Comparison of ENCODE assay signal across 8 mouse cellular contexts in the genomic region with DNA sequence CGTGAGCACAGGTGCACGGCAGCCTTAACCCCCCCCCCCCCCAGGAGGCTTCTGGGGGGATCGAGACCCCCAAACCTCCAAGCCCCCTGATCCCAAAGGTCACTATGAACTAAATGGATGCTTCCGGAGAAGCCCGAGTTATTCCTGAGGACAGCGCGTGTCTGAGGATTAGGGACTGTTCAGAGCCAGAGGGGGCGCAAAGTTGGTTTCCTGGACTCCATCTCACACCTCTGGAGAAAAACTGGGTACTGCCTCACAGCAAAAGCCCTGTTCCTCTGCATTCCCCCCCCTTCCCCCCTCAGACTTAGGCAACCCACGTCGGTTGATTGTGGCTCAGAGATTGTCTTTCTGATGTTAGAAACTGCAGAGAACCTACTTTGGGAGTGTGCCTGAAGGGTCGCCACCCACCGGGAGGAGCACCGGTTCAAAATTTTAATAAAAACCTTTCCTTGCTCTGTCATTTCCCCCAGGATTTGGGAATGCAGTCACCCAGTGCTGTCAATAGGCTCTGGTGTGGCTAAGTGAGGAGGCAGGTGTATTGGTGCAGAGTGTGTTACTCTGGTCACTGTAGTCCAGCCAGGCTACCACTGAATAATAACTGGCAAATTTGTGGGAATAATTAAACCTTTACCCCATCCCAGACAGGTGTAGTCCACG. TPM values are rescaled to one million over a fixed set of nuclear protein-coding genes. Genes with fewer than 3 reads are reported as not detected.
DNase-seq lines count a peak whose midpoint lies in the region; ATAC-seq and TF ChIP-seq lines count a peak whose summit lies in the region.

No protein-coding gene starts in this region.

- no peaks in the 10 kb centered on the region for H3K36me3 ChIP-seq in liver, adult 2 months (ENCODE audit: control insufficient read depth, insufficient read depth, low read length)
- H3K36me3 ChIP-seq in embryonic facial prominence, embryonic 10.5 days (replicated peaks): no peaks in the 10 kb centered on the region
- no peaks in the 10 kb centered on the region for H3K36me3 ChIP-seq in hindbrain, embryonic 15.5 days
- H3K36me3 ChIP-seq in midbrain, embryonic 14.5 days (ENCODE audit: control insufficient read depth, insufficient read depth, low read length): no peaks in the 10 kb centered on the region

- peaks cover 12% of the 10 kb centered on the region for H3K79me2 ChIP-seq in liver, adult 2 months (ENCODE audit: control insufficient read depth, insufficient read depth, low read length)

- no peak for TF ChIP-seq POLR2A in liver, adult 2 months (IDR thresholded peaks at IDR 0.05; ENCODE audit: extremely low read depth, insufficient read depth, low read length)

- H3K9ac ChIP-seq in liver, adult 2 months (ENCODE audit: low read depth, low read length): no peak overlapping the region
- peak overlapping the region; percentile 71 for H3K9ac ChIP-seq in hindbrain, embryonic 15.5 days
- H3K9ac ChIP-seq in midbrain, embryonic 14.5 days (replicated peaks; ENCODE audit: low read length): peak overlapping the region; percentile 79

- 20% methylated on average over 14 of the region's 14 CpGs for WGBS in liver, adult 2 months
- 11% methylated on average over 14 of the region's 14 CpGs for WGBS in embryonic facial prominence, embryonic 10.5 days
- 9% methylated on average over 14 of the region's 14 CpGs for WGBS in hindbrain, embryonic 15.5 days
- 13% methylated on average over 13 of the region's 14 CpGs for WGBS in midbrain, embryonic 14.5 days

- H3K9me3 ChIP-seq in embryonic facial prominence, embryonic 10.5 days: no peaks in the 10 kb centered on the region
- H3K9me3 ChIP-seq in hindbrain, embryonic 15.5 days: no peaks in the 10 kb centered on the region
- no peaks in the 10 kb centered on the region for H3K9me3 ChIP-seq in midbrain, embryonic 14.5 days (ENCODE audit: control insufficient read depth, low read length)

- ATAC-seq in hindbrain, embryonic 15.5 days (ENCODE audit: low FRiP score, low read depth): peak; percentile 38; the same call in 1 of the 2 replicates
- ATAC-seq in midbrain, embryonic 14.5 days (ENCODE audit: low FRiP score, low TSS enrichment): peak; percentile 56; the same call in 1 of the 2 replicates

- H3K27me3 ChIP-seq in liver, adult 2 months (ENCODE audit: control insufficient read depth, insufficient read depth, low read length): no peaks in the 10 kb centered on the region
- H3K27me3 ChIP-seq in embryonic facial prominence, embryonic 10.5 days (replicated peaks; ENCODE audit: low read depth, poor library complexity, severe bottlenecking): peaks cover 61% of the 10 kb centered on the region
- H3K27me3 ChIP-seq in hindbrain, embryonic 15.5 days: peaks cover 11% of the 10 kb centered on the region; the same call in 1 of the 2 replicates
- H3K27me3 ChIP-seq in midbrain, embryonic 14.5 days (ENCODE audit: control insufficient read depth, insufficient read depth, low read length): peaks cover 15% of the 10 kb centered on the region

- H3K4me1 ChIP-seq in liver, adult 2 months (ENCODE audit: control insufficient read depth, insufficient read depth, low read length): peaks cover 12% of the 10 kb centered on the region
- peaks cover 60% of the 10 kb centered on the region for H3K4me1 ChIP-seq in embryonic facial prominence, embryonic 10.5 days
- H3K4me1 ChIP-seq in hindbrain, embryonic 15.5 days (replicated peaks): peaks cover 21% of the 10 kb centered on the region
- H3K4me1 ChIP-seq in midbrain, embryonic 14.5 days (ENCODE audit: control insufficient read depth, insufficient read depth, low read length): 0 out of 2 replicates have a peak, but pooled peaks cover 6% of the 10 kb centered on the region

- H3K27ac ChIP-seq in liver, adult 2 months (replicated peaks; ENCODE audit: insufficient read depth, low read depth, low read length): no peak overlapping the region
- peak overlapping the region; percentile 99 for H3K27ac ChIP-seq in embryonic facial prominence, embryonic 10.5 days (replicated peaks)
- H3K27ac ChIP-seq in hindbrain, embryonic 15.5 days (replicated peaks): peak overlapping the region; percentile 93
- H3K27ac ChIP-seq in midbrain, embryonic 14.5 days (replicated peaks; ENCODE audit: low read depth, low read length): peak overlapping the region; percentile 85

- no peak for TF ChIP-seq CTCF in liver, adult 2 months (IDR thresholded peaks at IDR 0.05; ENCODE audit: low read depth, low read length)

- H3K4me2 ChIP-seq in hindbrain, embryonic 15.5 days: peak overlapping the region; percentile 77
- H3K4me2 ChIP-seq in midbrain, embryonic 14.5 days (ENCODE audit: low read length): peak overlapping the region; percentile 74

- H3K4me3 ChIP-seq in liver, adult 2 months (ENCODE audit: insufficient read depth, low read depth, low read length): peak overlapping the region; percentile 96; the same call in 1 of the 2 replicates
- H3K4me3 ChIP-seq in embryonic facial prominence, embryonic 10.5 days: peak overlapping the region; percentile 88
- H3K4me3 ChIP-seq in hindbrain, embryonic 15.5 days: peak overlapping the region; percentile 57
- peak overlapping the region; percentile 82 for H3K4me3 ChIP-seq in midbrain, embryonic 14.5 days (replicated peaks; ENCODE audit: low read depth, low read length)

- no peak for DNase-seq in liver, adult 2 months (ENCODE audit: extremely low read depth, low read depth, low spot score)
- DNase-seq in liver: no peak
- DNase-seq in embryonic facial prominence, embryonic 10.5 days (ENCODE audit: low spot score): no peak
- no peak for DNase-seq in midbrain, embryonic 14.5 days
- no peak for DNase-seq in right cerebral cortex, postnatal 10 days (ENCODE audit: low spot score in 2 of 2)
- no peak for DNase-seq in testis, postnatal 10 days (ENCODE audit: low spot score)
- no peak for DNase-seq in c-Kit-positive CD71-positive TER-119-positive erythroid progenitor cells, embryonic 14.5 days (ENCODE audit: low spot score)

RNA-seq across cellular contexts. Expression of a gene that starts 0.8 kb away (rescaled TPM):
- 1.4 and 1.5 TPM in 2 replicates for total RNA-seq in liver, adult 2 months (2014; rRNA removed)
- 1.9 and 2.2 TPM in 2 replicates for polyA plus RNA-seq in liver, adult 2 months (2012; rRNA removed)
- 3.8 TPM in 2 replicates for polyA plus RNA-seq in embryonic facial prominence, embryonic 10.5 days (2016; fragmentation: Nextera tagmentation; extraction: Ambion mirVana)
- 5.6 and 5.8 TPM in 2 replicates for polyA plus RNA-seq in hindbrain, embryonic 15.5 days (2015; fragmentation: Nextera tagmentation; extraction: Ambion mirVana)
- 2.8 and 3.1 TPM in 2 replicates for polyA plus RNA-seq in midbrain, embryonic 14.5 days (2014; fragmentation: Nextera tagmentation; extraction: Ambion mirVana)

RNA-seq across cellular contexts. Expression of a gene that starts 1.0 kb away (rescaled TPM):
- total RNA-seq in liver, adult 2 months (2014; rRNA removed): 8.1 and 9.9 TPM in 2 replicates
- 8.5 and 9.1 TPM in 2 replicates for polyA plus RNA-seq in liver, adult 2 months (2012; rRNA removed)
- 1.5 and 1.6 TPM in 2 replicates for polyA plus RNA-seq in embryonic facial prominence, embryonic 10.5 days (2016; fragmentation: Nextera tagmentation; extraction: Ambion mirVana)
- polyA plus RNA-seq in hindbrain, embryonic 15.5 days (2015; fragmentation: Nextera tagmentation; extraction: Ambion mirVana): 5.5 and 7.1 TPM in 2 replicates
- 1.3 and 2.7 TPM in 2 replicates for polyA plus RNA-seq in midbrain, embryonic 14.5 days (2014; fragmentation: Nextera tagmentation; extraction: Ambion mirVana)

RNA-seq across cellular contexts. Expression of a gene that starts 48.5 kb away (rescaled TPM):
- 10.8 and 16.0 TPM in 2 replicates for total RNA-seq in liver, adult 2 months (2014; rRNA removed)
- 13.3 and 14.8 TPM in 2 replicates for polyA plus RNA-seq in liver, adult 2 months (2012; rRNA removed)
- 34.5 and 41.6 TPM in 2 replicates for polyA plus RNA-seq in embryonic facial prominence, embryonic 10.5 days (2016; fragmentation: Nextera tagmentation; extraction: Ambion mirVana)
- polyA plus RNA-seq in hindbrain, embryonic 15.5 days (2015; fragmentation: Nextera tagmentation; extraction: Ambion mirVana): 52.8 and 54.2 TPM in 2 replicates
- 63.6 and 78.7 TPM in 2 replicates for polyA plus RNA-seq in midbrain, embryonic 14.5 days (2014; fragmentation: Nextera tagmentation; extraction: Ambion mirVana)
